Mouse (Mus musculus) spleen, adult 2 months (tissue): ENCODE data around the gene 4930404H24Rik.

Experiments used
- CTCF ChIP-seq: fragments of 200-500 bp; IDR thresholded peaks from 2 replicates; pipeline ENCODE4 v1.5.1; 2011; ENCODE audit warnings: mild to moderate bottlenecking, inconsistent platforms; ENCODE audit not compliant: insufficient read depth, insufficient read length, insufficient replicate concordance; ENCODE audit errors: extremely low read depth
- POLR2A ChIP-seq: fragments of 200-500 bp; IDR thresholded peaks from 2 replicates; pipeline ENCODE4 v1.6.1; 2011; ENCODE audit warnings: low read depth, low read length, inconsistent platforms

GRCm38 (mm10) chr2:153484071-153484470 lies 8.5 kb upstream of the 4930404H24Rik start:
- TF ChIP-seq CTCF (no peak), POLR2A (no peak)
